Mouse (Mus musculus) heart, embryonic 11.5 days (tissue): ENCODE measurements around the gene Mfsd14a. TPM values are rescaled to one million over a fixed set of nuclear protein-coding genes. Genes with fewer than 3 reads are reported as not detected.
"Not testable (repeated sequence)": the region's sequence is repeated elsewhere in the genome, so short reads cannot be mapped to it uniquely, and the experiment has no call there.

Experiments
- ATAC-seq: fragments of 200-750 bp; cut with Nextera tagmentation; replicated peaks from 2 replicates; pipeline ENCODE4 v1.8.0; 2017; ENCODE audit warnings: moderate library complexity; ENCODE audit not compliant: insufficient number of reproducible peaks, low FRiP score, low TSS enrichment
- H3K27ac ChIP-seq: fragments of 300-500 bp; sonication (generic); 2 replicates; pipeline ENCODE4 v1.5.1; 2014; ENCODE audit warnings: mild to moderate bottlenecking, low read depth, low read length
- H3K27me3 ChIP-seq: fragments of 300-500 bp; sonication (generic); 2 replicates; pipeline ENCODE4 v1.6.1; 2014; ENCODE audit warnings: mild to moderate bottlenecking, low read length, mixed read lengths; ENCODE audit not compliant: control insufficient read depth, insufficient read depth
- H3K36me3 ChIP-seq: fragments of 300-500 bp; sonication (generic); 2 replicates; pipeline ENCODE4 v1.6.1; 2014; ENCODE audit warnings: mild to moderate bottlenecking, low read length, moderate library complexity, mixed read lengths; ENCODE audit not compliant: control insufficient read depth, insufficient read depth
- H3K4me1 ChIP-seq: fragments of 300-500 bp; sonication (generic); 2 replicates; pipeline ENCODE4 v1.6.1; 2014; ENCODE audit warnings: low read length; ENCODE audit not compliant: control insufficient read depth, insufficient read depth
- H3K4me2 ChIP-seq: fragments of 300-500 bp; sonication (generic); 2 replicates; pipeline ENCODE4 v1.6.1; 2014; ENCODE audit warnings: mild to moderate bottlenecking, moderate library complexity
- H3K4me3 ChIP-seq: fragments of 300-500 bp; sonication (generic); 2 replicates; pipeline ENCODE4 v1.5.1; 2014; ENCODE audit warnings: low read depth, low read length
- H3K9ac ChIP-seq: fragments of 300-500 bp; sonication (generic); 2 replicates; pipeline ENCODE4 v1.6.1; 2014; ENCODE audit warnings: mild to moderate bottlenecking, low read depth, low read length, moderate library complexity
- H3K9me3 ChIP-seq: fragments of 300-500 bp; sonication (generic); replicated peaks from 2 replicates; pipeline ENCODE4 v1.6.1; 2016; ENCODE audit warnings: low read length; ENCODE audit not compliant: control insufficient read depth
- WGBS: fragments of 180-500 bp; shearing (Covaris S2); extraction: QIAGEN DNeasy Blood & Tissue Kit; methylation state at CpG from one replicate; pipeline ENCODE4 v1.1.7; 2014; ENCODE audit not compliant: insufficient replicate concordance; 5-methylcytosine and 5-hydroxymethylcytosine counted together
- polyA plus RNA-seq: library from polyadenylated mRNA; unstranded; fragments of >200 nt; fragmentation: Nextera tagmentation; extraction: Ambion mirVana; gene quantifications from 2 replicates; pipeline ENCODE4 v1.2.1, GENCODE M21; 2014

Gene Mfsd14a
- polyA plus RNA-seq, 1 experiment from 2014 or later = 64.2 TPM

- Histone ChIP-seq H3K36me3 (no peaks in the 10 kb centered on the region), H3K9me3 (no peaks in the 10 kb centered on the region), H3K4me3 (no peak overlapping the region), H3K27me3 (no peaks in the 10 kb centered on the region), H3K4me2 (no peak overlapping the region), H3K9ac (no peak overlapping the region), H3K27ac (no peak overlapping the region), H3K4me1 (no peaks in the 10 kb centered on the region)
- no peak for ATAC-seq
- WGBS = 84% methylated on average over 2 of the region's 2 CpGs
These were observed 33.1 kb upstream of the Mfsd14a start for GRCm38 (mm10) chr3:116695666-116695985.

GRCm38 (mm10) chr3:116694955-116695665 is 32.6 kb upstream of the Mfsd14a start:
- peak overlapping the region; percentile 39 for H3K4me2 ChIP-seq
- H3K27me3 ChIP-seq = no peaks in the 10 kb centered on the region
- no peak overlapping the region for H3K9ac ChIP-seq
- 0 out of 2 replicates have a peak, but pooled peaks have one; percentile 31 for ATAC-seq
- H3K4me1 ChIP-seq = no peaks in the 10 kb centered on the region
- no peaks in the 10 kb centered on the region for H3K9me3 ChIP-seq
- H3K4me3 ChIP-seq = no peak overlapping the region
- 76% methylated on average over 8 of the region's 8 CpGs for WGBS
- peak overlapping the region; percentile 54; the same call in 1 of the 2 replicates for H3K27ac ChIP-seq
- H3K36me3 ChIP-seq = no peaks in the 10 kb centered on the region

- WGBS = 69% methylated on average over 3 of the region's 3 CpGs
- ATAC-seq = peak; percentile 79
- no peak overlapping the region for H3K9ac ChIP-seq
- no peaks in the 10 kb centered on the region for H3K9me3 ChIP-seq
- no peaks in the 10 kb centered on the region for H3K27me3 ChIP-seq
- H3K4me3 ChIP-seq = no peak overlapping the region
- H3K4me1 ChIP-seq = no peaks in the 10 kb centered on the region
- H3K36me3 ChIP-seq = no peaks in the 10 kb centered on the region
- H3K27ac ChIP-seq = peak overlapping the region; percentile 54; the same call in 1 of the 2 replicates
- H3K4me2 ChIP-seq = peak overlapping the region; percentile 39
These were observed 31.8 kb upstream of the Mfsd14a start for GRCm38 (mm10) chr3:116694312-116694711.

GRCm38 (mm10) chr3:116681160-116681559 is 18.7 kb upstream of the Mfsd14a start, which contains the start of gene Gm43191:
TSS of gene Gm43191 (minus strand) at chr3:116681260.
- Histone ChIP-seq H3K4me2 (no peak within 1 kb of the TSS), H3K9ac (no peak within 1 kb of the TSS), H3K36me3 (peaks cover 5% of the 10 kb centered on the region; the same call in 1 of the 2 replicates), H3K4me3 (no peak within 1 kb of the TSS), H3K9me3 (no peaks in the 10 kb centered on the region), H3K4me1 (no peaks in the 10 kb centered on the region), H3K27me3 (no peaks in the 10 kb centered on the region), H3K27ac (no peak within 1 kb of the TSS)
- WGBS = 92% methylated on average over 1 of the region's 1 CpGs
- ATAC-seq = no peak

- H3K9me3 ChIP-seq, H3K27ac ChIP-seq: not testable (repeated sequence)
- WGBS = 93% methylated on average over 9 of the region's 9 CpGs
These were observed 1.8 kb upstream of the Mfsd14a start for GRCm38 (mm10) chr3:116664281-116664680.

GRCm38 (mm10) chr3:116661870-116662414 is 535 bp downstream of the Mfsd14a start:
- no peaks in the 10 kb centered on the region for H3K27me3 ChIP-seq
- peak overlapping the region; percentile 94 for H3K27ac ChIP-seq
- H3K4me3 ChIP-seq = peak overlapping the region; percentile 98
- H3K9me3 ChIP-seq = no peaks in the 10 kb centered on the region
- no peaks in the 10 kb centered on the region for H3K36me3 ChIP-seq
- WGBS = under 1% methylated on average over 54 of the region's 68 CpGs
- ATAC-seq = peak; percentile 81
- H3K4me2 ChIP-seq = peak overlapping the region; percentile 83
- peaks cover 14% of the 10 kb centered on the region for H3K4me1 ChIP-seq
- peak overlapping the region; percentile 97 for H3K9ac ChIP-seq

More at GRCm38 (mm10) chr3:116664281-116664680, 1.8 kb upstream of the Mfsd14a start:
- not testable (repeated sequence) for H3K4me3 ChIP-seq, ATAC-seq, H3K9ac ChIP-seq, H3K4me2 ChIP-seq, H3K36me3 ChIP-seq, H3K4me1 ChIP-seq, H3K27me3 ChIP-seq

GRCm38 (mm10) chr3:116661288-116661869 is 1.1 kb downstream of the Mfsd14a start:
- H3K4me1 ChIP-seq = peaks cover 18% of the 10 kb centered on the region
- peak overlapping the region; percentile 94 for H3K27ac ChIP-seq
- no peaks in the 10 kb centered on the region for H3K9me3 ChIP-seq
- 5% methylated on average over 16 of the region's 16 CpGs for WGBS
- peak overlapping the region; percentile 97 for H3K9ac ChIP-seq
- H3K4me3 ChIP-seq = peak overlapping the region; percentile 98
- peak overlapping the region; percentile 83 for H3K4me2 ChIP-seq
- no peaks in the 10 kb centered on the region for H3K36me3 ChIP-seq
- no peak for ATAC-seq
- H3K27me3 ChIP-seq = no peaks in the 10 kb centered on the region

GRCm38 (mm10) chr3:116659856-116660430 is 2.5 kb downstream of the Mfsd14a start:
- H3K36me3 ChIP-seq = no peaks in the 10 kb centered on the region
- ATAC-seq = no peak
- 79% methylated on average over 13 of the region's 13 CpGs for WGBS

More at GRCm38 (mm10) chr3:116659856-116660430, 2.5 kb downstream of the Mfsd14a start:
- Histone ChIP-seq H3K27me3 (no peaks in the 10 kb centered on the region), H3K4me1 (peaks cover 22% of the 10 kb centered on the region), H3K27ac (no peak overlapping the region), H3K4me2 (peak overlapping the region; percentile 83), H3K9ac (no peak overlapping the region), H3K4me3 (no peak overlapping the region; the same call in 1 of the 2 replicates), H3K9me3 (no peaks in the 10 kb centered on the region)
